Mouse (Mus musculus): ENCODE measurements around the gene Mfsd11. TPM values are rescaled to one million over a fixed set of nuclear protein-coding genes. Genes with fewer than 3 reads are reported as not detected.

The Mfsd11 gene
- polyA plus RNA-seq, 1 experiment from 2014 or later = 56.3 TPM

- Histone ChIP-seq H3K9ac (no peak overlapping the region), H3K4me3 (no peak overlapping the region), H3K9me3 (no peaks in the 10 kb centered on the region), H3K27me3 (no peaks in the 10 kb centered on the region), H3K36me3 (no peaks in the 10 kb centered on the region), H3K4me1 (replicated peaks) (peaks cover 24% of the 10 kb centered on the region), H3K27ac (replicated peaks) (peak overlapping the region; percentile 26; the same call in 1 of the 2 replicates), H3K4me2 (peak overlapping the region; percentile 16; the same call in 1 of the 2 replicates)
- 36% methylated on average over 16 of the region's 16 CpGs for WGBS
- ATAC-seq (ENCODE audit: low FRiP score, low read depth) = no peak
Observed at GRCm38 (mm10) chr11:116913573-116913972, 61.3 kb downstream of the Mfsd11 start.

- H3K4me3 ChIP-seq = no peak overlapping the region
- H3K9ac ChIP-seq = no peak overlapping the region
- H3K27me3 ChIP-seq = no peaks in the 10 kb centered on the region
- H3K4me1 ChIP-seq (replicated peaks) = peaks cover 24% of the 10 kb centered on the region
- no peak for ATAC-seq (ENCODE audit: low FRiP score, low read depth)
- H3K9me3 ChIP-seq = no peaks in the 10 kb centered on the region
- WGBS = 50% methylated on average over 5 of the region's 5 CpGs
- H3K27ac ChIP-seq (replicated peaks) = no peak overlapping the region
- no peak overlapping the region for H3K4me2 ChIP-seq
- no peaks in the 10 kb centered on the region for H3K36me3 ChIP-seq
Observed at GRCm38 (mm10) chr11:116914267-116914885, 62.1 kb downstream of the Mfsd11 start.

- H3K36me3 ChIP-seq = no peaks in the 10 kb centered on the region
- no peaks in the 10 kb centered on the region for H3K27me3 ChIP-seq
- ATAC-seq (ENCODE audit: low FRiP score, low read depth) = no peak
- H3K9ac ChIP-seq = no peak overlapping the region
- 88% methylated on average over 3 of the region's 3 CpGs for WGBS
- H3K4me3 ChIP-seq = no peak overlapping the region
- peaks cover 26% of the 10 kb centered on the region for H3K4me1 ChIP-seq (replicated peaks)
- no peaks in the 10 kb centered on the region for H3K9me3 ChIP-seq
- H3K4me2 ChIP-seq = no peak overlapping the region
- no peak overlapping the region for H3K27ac ChIP-seq (replicated peaks)
Observed at GRCm38 (mm10) chr11:116915241-116915640, 63.0 kb downstream of the Mfsd11 start.

- 48% methylated on average over 7 of the region's 7 CpGs for WGBS
- H3K4me1 ChIP-seq (replicated peaks) = peaks cover 47% of the 10 kb centered on the region
- H3K9ac ChIP-seq = no peak overlapping the region
- H3K36me3 ChIP-seq = no peaks in the 10 kb centered on the region
- peak overlapping the region; percentile 85; the same call in 1 of the 2 replicates for H3K4me2 ChIP-seq
- no peaks in the 10 kb centered on the region for H3K27me3 ChIP-seq
- no peak for ATAC-seq (ENCODE audit: low FRiP score, low read depth)
- H3K9me3 ChIP-seq = no peaks in the 10 kb centered on the region
- H3K4me3 ChIP-seq = no peak overlapping the region
- H3K27ac ChIP-seq (replicated peaks) = 0 out of 2 replicates have a peak overlapping the region, but pooled peaks have one; percentile 13
Observed at GRCm38 (mm10) chr11:116917361-116917760, 65.1 kb downstream of the Mfsd11 start.

- peak; percentile 88 for ATAC-seq (ENCODE audit: low FRiP score, low read depth)
- Histone ChIP-seq H3K27me3 (no peaks in the 10 kb centered on the region), H3K27ac (replicated peaks) (peak within 1 kb of the TSS; percentile 85), H3K36me3 (no peaks in the 10 kb centered on the region), H3K4me3 (peak within 1 kb of the TSS; percentile 77), H3K4me2 (peak within 1 kb of the TSS; percentile 85), H3K9me3 (no peaks in the 10 kb centered on the region), H3K4me1 (replicated peaks) (peaks cover 48% of the 10 kb centered on the region), H3K9ac (peak within 1 kb of the TSS; percentile 97)
- WGBS = under 1% methylated on average over 75 of the region's 90 CpGs
Observed at GRCm38 (mm10) chr11:116918323-116919185, 66.3 kb downstream of the Mfsd11 start, which contains the start of gene Mgat5b. TSS of gene Mgat5b (plus strand) at chr11:116918863.

DNA sequence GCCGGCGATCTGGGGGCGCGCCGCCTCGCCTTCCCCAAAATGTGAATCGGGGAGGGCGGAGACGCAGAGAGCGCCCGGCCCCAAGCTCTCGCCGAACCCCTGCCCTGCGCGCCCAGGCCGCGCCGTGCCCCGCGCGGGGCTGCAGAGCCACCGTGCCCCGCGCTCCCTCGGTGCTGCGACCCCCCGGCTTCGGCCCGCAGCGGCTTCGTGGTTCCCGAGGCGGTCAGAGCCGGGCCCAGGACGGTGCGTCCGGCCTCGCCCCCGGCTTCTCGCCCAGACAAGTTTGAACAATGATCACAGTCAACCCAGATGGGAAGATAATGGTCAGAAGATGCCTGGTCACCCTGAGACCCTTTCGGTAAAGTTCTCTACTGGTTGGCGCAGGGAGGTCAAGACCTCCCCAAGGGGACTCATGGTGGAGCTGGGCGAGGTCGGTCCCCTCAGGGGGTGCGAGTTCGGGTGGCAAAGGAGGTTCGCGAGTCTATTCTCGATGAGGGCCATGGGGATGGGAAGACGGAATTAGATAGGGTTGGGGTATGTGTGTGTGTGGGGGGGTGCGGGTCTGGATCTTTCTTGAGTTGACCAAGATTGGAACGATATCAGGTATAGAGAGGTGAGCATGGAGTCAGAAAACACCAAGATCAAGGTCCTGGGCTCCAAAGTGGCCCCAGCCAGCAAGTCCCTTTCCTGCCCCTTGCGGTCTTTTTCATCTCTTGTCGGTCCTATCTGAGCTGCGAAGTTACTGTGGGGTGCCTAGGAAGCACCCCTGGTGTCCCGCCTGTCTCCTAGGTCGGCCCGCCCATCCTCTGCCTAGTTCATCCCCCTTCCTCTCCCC is 67.2 kb downstream of the Mfsd11 start:
- WGBS = 1% methylated on average over 57 of the region's 58 CpGs
- peak overlapping the region; percentile 77 for H3K4me3 ChIP-seq
- peak; percentile 15 for ATAC-seq (ENCODE audit: low FRiP score, low read depth)
- H3K27ac ChIP-seq (replicated peaks) = peak overlapping the region; percentile 85
- H3K9ac ChIP-seq = peak overlapping the region; percentile 97
- H3K9me3 ChIP-seq = no peaks in the 10 kb centered on the region
- H3K4me2 ChIP-seq = peak overlapping the region; percentile 85
- H3K27me3 ChIP-seq = no peaks in the 10 kb centered on the region
- peaks cover 7% of the 10 kb centered on the region; the same call in 1 of the 2 replicates for H3K36me3 ChIP-seq
- peaks cover 48% of the 10 kb centered on the region for H3K4me1 ChIP-seq (replicated peaks)

GRCm38 (mm10) chr11:116920746-116921145 is 68.5 kb downstream of the Mfsd11 start:
- Histone ChIP-seq H3K27ac (replicated peaks) (no peak overlapping the region), H3K4me3 (peak overlapping the region; percentile 77), H3K27me3 (no peaks in the 10 kb centered on the region), H3K36me3 (peaks cover 20% of the 10 kb centered on the region), H3K9me3 (no peaks in the 10 kb centered on the region), H3K4me1 (replicated peaks) (peaks cover 48% of the 10 kb centered on the region), H3K9ac (peak overlapping the region; percentile 97), H3K4me2 (peak overlapping the region; percentile 85)
- no peak for ATAC-seq (ENCODE audit: low FRiP score, low read depth)
- WGBS = 19% methylated on average over 3 of the region's 6 CpGs

DNA sequence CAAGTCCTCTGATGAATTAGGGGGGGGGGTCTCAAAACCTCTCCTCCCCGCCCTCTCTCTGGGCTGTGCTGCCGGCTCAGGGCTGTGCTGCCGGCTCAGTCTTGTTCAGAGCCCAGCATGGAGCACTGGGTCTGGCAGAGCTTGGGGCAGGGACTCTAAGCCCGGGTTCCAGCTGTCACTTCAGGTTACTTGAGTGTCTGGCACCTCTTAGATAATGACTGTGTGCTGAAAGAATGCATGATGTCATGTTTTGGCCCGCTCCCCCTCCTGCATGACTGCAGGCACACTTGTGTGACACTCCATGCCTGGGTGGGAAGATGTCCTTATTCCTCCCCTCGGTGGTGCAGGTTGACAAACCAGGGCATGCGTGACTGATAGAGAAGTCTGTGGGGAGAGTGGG is 69.8 kb downstream of the Mfsd11 start:
- WGBS = 18% methylated on average over 7 of the region's 7 CpGs
- ATAC-seq (ENCODE audit: low FRiP score, low read depth) = 0 out of 2 replicates have a peak, but pooled peaks have one; percentile 17
- H3K4me1 ChIP-seq (replicated peaks) = peaks cover 48% of the 10 kb centered on the region
- peak overlapping the region; percentile 77 for H3K4me3 ChIP-seq
- peak overlapping the region; percentile 85 for H3K4me2 ChIP-seq
- peak overlapping the region; percentile 42; the same call in 1 of the 2 replicates for H3K27ac ChIP-seq (replicated peaks)
- no peaks in the 10 kb centered on the region for H3K27me3 ChIP-seq
- H3K9ac ChIP-seq = peak overlapping the region; percentile 97; the same call in 1 of the 2 replicates
- H3K36me3 ChIP-seq = peaks cover 23% of the 10 kb centered on the region
- no peaks in the 10 kb centered on the region for H3K9me3 ChIP-seq

Other genes starting within 250 kb of the Mfsd11 start
- 1.1 and 1.6 TPM in 2 replicates for gene Rhbdf2, start 225.4 kb upstream of the Mfsd11 start, polyA plus RNA-seq (2015; fragmentation: Nextera tagmentation; extraction: Ambion mirVana)
- 2.8 and 3.8 TPM in 2 replicates for gene Prcd, start 198.9 kb upstream of the Mfsd11 start, polyA plus RNA-seq (2015; fragmentation: Nextera tagmentation; extraction: Ambion mirVana)
- gene Cygb, start 198.1 kb upstream of the Mfsd11 start, polyA plus RNA-seq (2015; fragmentation: Nextera tagmentation; extraction: Ambion mirVana) = 25.7 and 29.1 TPM in 2 replicates
- not detected in 2 replicates for gene St6galnac1, start 76.9 kb upstream of the Mfsd11 start, polyA plus RNA-seq (2015; fragmentation: Nextera tagmentation; extraction: Ambion mirVana)
- 41.5 and 42.8 TPM in 2 replicates for gene Mxra7, start 24.4 kb upstream of the Mfsd11 start, polyA plus RNA-seq (2015; fragmentation: Nextera tagmentation; extraction: Ambion mirVana)
- 62.1 and 65.0 TPM in 2 replicates for gene Mettl23, start 9.2 kb upstream of the Mfsd11 start, polyA plus RNA-seq (2015; fragmentation: Nextera tagmentation; extraction: Ambion mirVana)
- gene Jmjd6, start 9.0 kb upstream of the Mfsd11 start, polyA plus RNA-seq (2015; fragmentation: Nextera tagmentation; extraction: Ambion mirVana) = 70.2 and 72.4 TPM in 2 replicates
- 535 and 549 TPM in 2 replicates for gene Srsf2, start 654 bp downstream of the Mfsd11 start, polyA plus RNA-seq (2015; fragmentation: Nextera tagmentation; extraction: Ambion mirVana)
- gene Mgat5b, start 66.4 kb downstream of the Mfsd11 start, polyA plus RNA-seq (2015; fragmentation: Nextera tagmentation; extraction: Ambion mirVana) = 25.3 and 31.0 TPM in 2 replicates

Data from hindbrain, embryonic 15.5 days (tissue).